Mouse (Mus musculus) lung, postnatal 36 days (tissue): ENCODE data around the gene Nav3.

Experiments
- DNase-seq: peaks from one replicate; pipeline ENCODE4 v3.0.0; 2022; ENCODE audit warnings: mixed read lengths

The Nav3 gene

GRCm38 (mm10) chr10:109799246-109799645 lies 656.8 kb downstream of the Nav3 start:
- no peak for DNase-seq

DNA sequence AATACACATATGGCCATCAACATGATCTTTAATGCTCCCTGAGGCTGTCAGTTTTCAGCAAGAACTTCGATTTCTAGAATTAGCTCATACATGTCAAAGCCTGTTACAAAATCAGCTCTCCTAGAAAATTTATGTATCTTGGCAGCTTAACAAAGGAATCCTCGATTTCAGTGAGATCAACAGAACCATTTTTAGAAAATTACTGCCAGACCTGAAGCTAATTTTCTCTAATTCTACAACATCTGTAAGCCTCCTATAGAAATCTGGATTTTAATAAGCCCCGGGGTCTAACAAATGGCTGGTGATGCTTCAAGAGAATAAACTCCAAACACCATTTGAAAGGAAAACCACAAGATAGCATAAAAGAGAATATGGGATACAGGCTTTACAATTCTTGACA lies 659.0 kb downstream of the Nav3 start:
- no peak for DNase-seq

- DNase-seq, result no peak
These were observed 662.5 kb downstream of the Nav3 start for GRCm38 (mm10) chr10:109793491-109793890.

- DNase-seq, result no peak
These were observed 667.3 kb downstream of the Nav3 start for GRCm38 (mm10) chr10:109788728-109789127.

- DNase-seq, result no peak
These were observed 676.9 kb downstream of the Nav3 start for GRCm38 (mm10) chr10:109779109-109779508.

- no peak for DNase-seq
These were observed 686.9 kb downstream of the Nav3 start for GRCm38 (mm10) chr10:109769092-109769491.

- peak; percentile 47 for DNase-seq
These were observed 690.4 kb downstream of the Nav3 start for GRCm38 (mm10) chr10:109765650-109766049.

- DNase-seq, result no peak
These were observed 691.4 kb downstream of the Nav3 start for GRCm38 (mm10) chr10:109764412-109765101.

DNA sequence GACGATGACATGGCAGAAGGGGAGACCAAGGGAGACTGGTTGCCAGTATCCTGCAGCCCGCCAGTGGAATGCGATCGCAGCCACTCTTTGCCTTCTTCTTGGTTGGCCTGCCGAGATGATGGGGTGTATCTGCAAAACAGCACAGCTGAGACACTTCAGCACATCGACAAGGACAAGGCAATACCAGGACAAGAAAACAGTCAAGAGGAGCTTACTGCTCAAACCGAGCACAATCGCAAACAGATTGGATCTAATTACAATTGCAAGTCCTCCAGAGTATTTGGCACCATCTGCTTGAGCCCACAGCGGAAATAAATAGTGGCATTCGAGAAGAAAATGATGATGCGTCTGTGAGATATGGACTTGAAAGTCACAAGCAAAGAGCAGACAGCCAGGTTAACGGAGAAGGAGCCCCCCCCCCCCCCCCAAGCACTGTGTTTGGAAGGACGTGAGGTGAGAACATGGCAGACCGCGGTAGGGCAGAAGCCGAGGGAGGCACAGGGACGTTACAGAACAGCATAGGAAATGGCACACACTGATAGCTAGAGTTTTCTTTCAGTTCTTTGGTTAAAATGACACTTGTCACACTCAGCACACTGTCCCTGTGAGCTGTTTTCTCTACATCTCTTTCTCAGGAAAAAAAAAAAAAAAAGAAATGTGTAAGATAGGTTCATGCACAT lies 696.9 kb downstream of the Nav3 start:
- DNase-seq, result no peak

DNA sequence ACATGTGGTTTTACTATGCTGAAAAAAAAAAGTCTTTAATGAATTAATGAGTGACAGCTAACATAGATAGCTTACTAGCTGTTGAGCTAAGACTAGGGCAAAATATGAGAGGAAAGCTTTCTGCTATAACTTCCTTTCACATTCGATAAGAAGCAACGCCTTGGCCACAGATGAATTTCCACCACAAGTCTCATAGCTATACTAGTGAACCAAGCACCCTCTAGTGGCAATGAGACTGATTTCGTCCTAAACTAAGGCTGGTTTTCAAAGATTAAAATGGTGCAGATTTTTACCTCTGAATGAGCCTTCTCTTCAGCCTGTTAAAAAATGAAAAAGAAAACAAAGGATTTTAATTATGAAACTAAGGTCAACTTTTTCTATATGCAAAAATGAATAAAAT lies 709.1 kb downstream of the Nav3 start:
- no peak for DNase-seq

GRCm38 (mm10) chr10:109741664-109742063 lies 714.3 kb downstream of the Nav3 start:
- no peak for DNase-seq

DNA sequence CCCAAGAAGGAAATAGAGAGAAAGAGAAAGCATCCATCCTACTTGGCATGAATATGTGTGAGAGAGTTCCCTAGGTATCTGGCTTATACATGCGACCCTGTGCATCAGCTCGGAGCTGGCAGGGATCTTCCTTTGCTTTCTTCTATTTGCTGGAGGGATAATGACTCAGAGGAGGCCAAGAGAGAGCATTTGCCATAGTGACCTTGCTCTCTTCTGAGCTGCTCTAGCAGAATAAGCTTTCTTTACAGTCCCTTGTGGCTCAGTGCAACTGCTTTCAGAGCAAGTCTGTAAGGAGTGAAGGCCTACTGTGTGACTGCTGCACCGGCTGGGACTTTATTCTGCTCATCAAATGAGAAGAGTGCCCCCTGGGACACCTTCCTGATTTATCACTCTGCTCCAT lies 715.7 kb downstream of the Nav3 start:
- no peak for DNase-seq

DNA sequence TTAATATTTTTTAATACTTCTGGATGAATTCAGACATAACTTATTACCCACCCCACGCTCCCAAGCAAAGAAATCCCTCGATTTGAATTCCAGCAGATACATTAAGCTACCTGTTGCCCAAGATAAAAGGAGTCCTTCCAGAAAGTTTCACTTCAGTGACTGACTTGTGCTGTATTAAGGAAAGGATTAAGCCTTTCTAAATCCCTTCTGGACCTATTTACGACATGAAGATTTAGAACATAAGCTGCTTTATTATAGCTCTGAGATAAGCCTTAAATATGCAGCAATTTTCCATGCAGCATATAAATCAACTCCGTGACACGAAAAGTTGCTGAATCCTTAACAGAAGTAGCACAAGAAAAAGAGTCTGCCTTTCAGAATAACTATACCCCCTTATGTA lies 732.4 kb downstream of the Nav3 start:
- DNase-seq, result no peak

GRCm38 (mm10) chr10:109718808-109719207 lies 737.2 kb downstream of the Nav3 start:
- no peak for DNase-seq

DNA sequence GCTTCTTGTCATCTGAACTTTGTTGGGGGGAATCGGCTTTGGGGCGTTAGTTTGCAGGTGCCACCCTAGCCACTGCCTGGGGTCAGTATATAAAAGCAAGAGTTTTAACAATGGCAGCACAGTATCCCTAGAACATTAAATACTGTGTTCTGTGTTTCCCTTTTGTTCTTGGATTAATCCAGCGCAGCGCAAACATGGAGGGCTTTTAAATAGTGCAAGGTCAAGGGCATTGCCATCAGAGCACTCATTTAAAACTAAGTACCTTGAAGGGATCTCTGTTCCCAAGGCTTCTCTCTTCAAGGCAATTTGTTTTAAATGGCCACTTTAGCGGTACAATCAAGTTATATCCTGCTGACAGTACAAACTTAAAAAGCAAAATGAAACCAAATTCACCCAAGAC lies 737.6 kb downstream of the Nav3 start:
- DNase-seq, result no peak

- DNase-seq, result no peak
These were observed 743.0 kb downstream of the Nav3 start for GRCm38 (mm10) chr10:109713001-109713400.

GRCm38 (mm10) chr10:109699771-109700335 lies 756.2 kb downstream of the Nav3 start:
- DNase-seq, result no peak

GRCm38 (mm10) chr10:109690564-109690963 lies 765.4 kb downstream of the Nav3 start:
- DNase-seq, result no peak

DNA sequence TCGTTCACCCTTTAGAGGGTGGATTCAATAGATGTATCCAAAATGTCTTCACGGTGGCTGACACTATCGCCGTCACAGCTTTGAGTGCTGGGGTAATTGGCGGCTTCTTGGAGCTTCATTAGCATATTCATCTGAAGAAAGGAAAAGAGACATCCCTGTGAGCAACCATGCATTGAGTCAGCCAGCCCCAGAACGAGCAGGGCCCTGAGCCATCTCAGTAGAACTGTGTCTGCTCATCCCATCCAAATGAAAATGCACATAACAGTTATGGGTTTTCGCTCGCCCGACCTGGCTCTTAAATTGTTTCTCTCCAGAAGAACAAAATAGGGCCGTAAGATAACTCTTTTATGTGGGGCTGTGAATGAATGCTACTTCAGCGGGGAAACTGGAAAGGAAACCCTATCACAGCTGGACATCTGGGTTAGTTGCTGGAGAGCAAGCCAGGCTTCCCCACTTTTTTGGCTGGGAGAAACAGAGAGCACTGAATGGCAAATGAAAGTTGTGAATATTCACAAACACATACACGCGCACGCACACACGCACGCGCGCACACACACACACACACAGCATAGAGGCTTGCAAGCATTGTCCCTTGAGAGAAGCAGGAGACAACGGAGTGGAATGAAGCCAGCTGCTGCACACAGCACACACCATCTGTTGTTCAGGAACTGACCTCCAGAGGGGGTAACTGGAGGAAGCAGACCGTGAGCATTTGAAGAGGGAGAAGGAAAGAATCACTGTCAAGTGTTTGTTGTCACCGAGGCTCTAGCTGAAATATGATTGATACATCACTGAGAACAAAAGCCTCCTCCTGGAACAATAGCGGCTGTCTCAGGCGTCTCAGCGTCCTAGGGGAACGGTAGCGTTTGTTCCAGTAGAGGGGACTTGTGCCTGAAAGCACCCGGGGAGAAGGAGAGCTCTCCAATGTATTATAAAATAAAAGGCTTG lies 771.6 kb downstream of the Nav3 start:
- DNase-seq, result peak; percentile 11

- no peak for DNase-seq
These were observed 783.1 kb downstream of the Nav3 start for GRCm38 (mm10) chr10:109672896-109673295.

DNA sequence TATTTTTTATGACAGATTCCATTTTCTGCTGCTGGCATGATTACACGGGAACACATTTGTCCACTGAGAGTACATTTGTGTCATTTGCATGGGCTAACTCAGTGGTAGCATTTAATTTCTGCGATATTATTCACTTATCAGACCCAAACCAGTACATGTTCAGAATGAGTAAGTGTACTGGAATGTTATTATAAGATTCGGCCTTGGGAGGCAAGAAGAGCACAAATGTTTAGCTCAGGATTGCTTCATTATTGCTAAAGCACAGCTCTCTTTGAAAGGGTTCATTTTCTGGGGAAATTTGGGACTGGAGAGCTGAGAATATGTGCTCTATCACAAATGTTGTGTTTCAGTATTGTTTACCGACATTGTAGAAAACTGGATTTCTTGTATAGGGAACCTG lies 788.6 kb downstream of the Nav3 start:
- no peak for DNase-seq

- peak; percentile 63 for DNase-seq
These were observed 791.2 kb downstream of the Nav3 start for GRCm38 (mm10) chr10:109664629-109665317.

DNA sequence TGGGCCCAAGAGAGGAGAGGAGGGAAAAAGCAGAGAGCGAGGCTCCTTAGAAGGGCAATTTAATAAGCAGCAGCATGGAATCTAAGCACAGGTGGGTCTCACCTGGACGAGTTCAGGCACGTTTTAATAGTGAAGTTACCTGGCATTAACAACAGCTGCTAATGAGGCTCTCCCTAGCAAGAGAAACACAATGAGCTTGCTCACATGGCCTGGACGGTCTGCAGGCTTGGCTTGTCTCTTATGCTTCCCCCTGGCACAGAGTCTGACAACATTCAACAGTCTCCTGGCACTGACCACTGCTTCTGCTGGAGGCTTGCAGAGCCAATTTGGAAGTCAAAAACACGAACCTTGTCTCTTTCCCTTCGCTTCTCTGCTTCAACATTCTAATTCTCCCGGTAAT lies 804.5 kb downstream of the Nav3 start:
- peak; percentile 0 for DNase-seq
